Mouse (Mus musculus) olfactory bulb, adult 2 months (tissue): Measurements from ENCODE around the gene Padi4.

Source experiments
- CTCF ChIP-seq: fragments of 200-500 bp; IDR thresholded peaks from 2 replicates; pipeline ENCODE4 v1.5.1; 2012; ENCODE audit warnings: low read depth, mild to moderate bottlenecking, low read length, moderate library complexity; ENCODE audit not compliant: insufficient read depth
- POLR2A ChIP-seq: fragments of 200-500 bp; IDR thresholded peaks from 2 replicates; pipeline ENCODE4 v1.6.1; 2012; ENCODE audit warnings: mild to moderate bottlenecking, low read depth, low read length, moderate library complexity; ENCODE audit not compliant: insufficient read depth

DNA sequence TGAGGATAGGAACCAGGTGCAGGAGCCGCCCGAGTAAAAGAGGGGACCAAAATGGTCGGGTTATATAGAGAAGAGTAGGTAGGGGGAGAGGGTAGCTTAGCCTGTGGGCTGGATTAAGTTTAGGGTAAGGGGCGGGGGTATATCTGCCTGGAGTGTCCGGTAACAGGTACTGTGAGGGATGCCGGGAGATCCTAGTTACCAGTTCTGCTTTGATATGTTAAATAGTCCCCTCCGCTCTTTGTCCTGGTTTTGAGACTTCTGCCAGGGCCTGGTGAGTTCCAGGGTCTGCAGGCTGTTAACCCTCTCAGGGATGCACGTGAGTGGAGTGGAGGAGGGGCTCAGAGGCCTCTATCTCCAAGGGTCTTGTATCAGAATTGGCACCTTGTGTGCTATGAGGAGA, 70.4 kb downstream of the Padi4 start:
- TF ChIP-seq POLR2A (no peak), CTCF (no peak)
